Comparison of ENCODE assay signal across 19 mouse cellular contexts in the genomic region with DNA sequence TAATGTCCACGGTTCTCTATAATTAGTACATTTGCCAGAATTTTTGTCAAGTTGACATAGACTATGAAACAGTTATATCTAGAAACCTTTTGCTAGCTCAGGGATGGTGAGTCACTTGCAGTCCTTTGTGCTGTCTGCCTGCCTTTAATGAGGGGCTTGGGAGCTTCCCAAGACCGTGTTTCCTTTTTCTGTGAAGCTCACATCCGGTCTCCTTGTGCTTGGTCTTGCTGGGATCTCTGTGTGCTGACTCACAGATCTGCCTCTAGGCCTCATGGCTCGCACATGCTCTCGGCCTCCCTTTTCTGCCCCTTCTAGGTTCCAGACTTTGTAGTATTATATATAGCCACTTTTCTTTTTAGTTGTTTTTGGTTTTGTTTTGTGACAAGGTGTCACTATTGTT. TPM values are rescaled to one million over a fixed set of nuclear protein-coding genes. Genes with fewer than 3 reads are reported as not detected.
DNase-seq lines count a peak whose midpoint lies in the region; ATAC-seq and TF ChIP-seq lines count a peak whose summit lies in the region.
"Had no signal": no experiment of that assay in that cellular context is flagged by ENCODE, and none has a peak within 500 bp of the region (broad histone marks: within the 10 kb centered on the region; RNA-seq: fewer than 3 reads in every experiment).

No protein-coding gene starts in this region.

- H3K9me3 ChIP-seq in heart, embryonic 12.5 days (replicated peaks): no peaks in the 10 kb centered on the region
- H3K9me3 ChIP-seq in liver, embryonic 16.5 days (replicated peaks; ENCODE audit: control insufficient read depth, low read length): no peaks in the 10 kb centered on the region
- H3K9me3 ChIP-seq: embryonic facial prominence, embryonic 15.5 days; liver, embryonic 15.5 days; midbrain, embryonic 15.5 days had no signal

- 65% methylated on average over 5 of the region's 5 CpGs for WGBS in heart, embryonic 12.5 days
- WGBS in liver, adult 2 months: 48% methylated on average over 5 of the region's 5 CpGs
- 60% methylated on average over 5 of the region's 5 CpGs for WGBS in liver, embryonic 16.5 days (ENCODE audit: insufficient replicate concordance)

- no peak overlapping the region for H3K9ac ChIP-seq in heart, embryonic 12.5 days
- no peak overlapping the region for H3K9ac ChIP-seq in liver, adult 2 months (ENCODE audit: low read depth, low read length)
- no peak overlapping the region for H3K9ac ChIP-seq in liver, embryonic 16.5 days (ENCODE audit: low read depth, low read length)
- H3K9ac ChIP-seq: embryonic facial prominence, embryonic 15.5 days; liver, embryonic 15.5 days; midbrain, embryonic 15.5 days had no signal

- H3K4me3 ChIP-seq in heart, embryonic 12.5 days: no peak overlapping the region
- H3K4me3 ChIP-seq in liver, adult 2 months (ENCODE audit: insufficient read depth, low read depth, low read length): no peak overlapping the region
- no peak overlapping the region for H3K4me3 ChIP-seq in liver, embryonic 16.5 days (ENCODE audit: low read depth, low read length)
- H3K4me3 ChIP-seq: embryonic facial prominence, embryonic 15.5 days; liver, embryonic 15.5 days; midbrain, embryonic 15.5 days had no signal

- H3K27me3 ChIP-seq in heart, embryonic 12.5 days (replicated peaks): no peaks in the 10 kb centered on the region
- no peaks in the 10 kb centered on the region for H3K27me3 ChIP-seq in liver, adult 2 months (ENCODE audit: control insufficient read depth, insufficient read depth, low read length)
- no peaks in the 10 kb centered on the region for H3K27me3 ChIP-seq in liver, embryonic 16.5 days (ENCODE audit: control insufficient read depth, insufficient read depth, low read depth, low read length)
- H3K27me3 ChIP-seq: embryonic facial prominence, embryonic 15.5 days; liver, embryonic 15.5 days; midbrain, embryonic 15.5 days had no signal

- no peak overlapping the region for H3K4me2 ChIP-seq in heart, embryonic 12.5 days
- no peak overlapping the region for H3K4me2 ChIP-seq in liver, embryonic 16.5 days (ENCODE audit: low read depth, low read length)
- H3K4me2 ChIP-seq: embryonic facial prominence, embryonic 15.5 days; liver, embryonic 15.5 days; midbrain, embryonic 15.5 days had no signal

- no peak for ATAC-seq in heart, embryonic 12.5 days (ENCODE audit: insufficient number of reproducible peaks, low FRiP score)
- ATAC-seq in liver, embryonic 16.5 days (ENCODE audit: low read depth): 0 out of 2 replicates have a peak, but pooled peaks have one; percentile 20
- ATAC-seq: forebrain, embryonic 16.5 days had no signal

- no peaks in the 10 kb centered on the region for H3K79me2 ChIP-seq in liver, adult 2 months (ENCODE audit: control insufficient read depth, insufficient read depth, low read length)

- TF ChIP-seq POLR2A in liver, adult 2 months (IDR thresholded peaks at IDR 0.05; ENCODE audit: extremely low read depth, insufficient read depth, low read length): no peak

- H3K27ac ChIP-seq in heart, embryonic 12.5 days (ENCODE audit: poor library complexity, severe bottlenecking): no peak overlapping the region
- peak overlapping the region; percentile 87 for H3K27ac ChIP-seq in liver, adult 2 months (replicated peaks; ENCODE audit: insufficient read depth, low read depth, low read length)
- H3K27ac ChIP-seq in liver, embryonic 16.5 days (ENCODE audit: low read length): 0 out of 2 replicates have a peak overlapping the region, but pooled peaks have one; percentile 5
- H3K27ac ChIP-seq: embryonic facial prominence, embryonic 15.5 days; liver, embryonic 15.5 days; midbrain, embryonic 15.5 days had no signal

- H3K36me3 ChIP-seq in heart, embryonic 12.5 days: peaks cover 46% of the 10 kb centered on the region
- peaks cover 4% of the 10 kb centered on the region; the same call in 1 of the 2 replicates for H3K36me3 ChIP-seq in liver, adult 2 months (ENCODE audit: control insufficient read depth, insufficient read depth, low read length)
- H3K36me3 ChIP-seq in liver, embryonic 16.5 days (ENCODE audit: control insufficient read depth, insufficient read depth): no peaks in the 10 kb centered on the region
- H3K36me3 ChIP-seq: liver, embryonic 15.5 days; midbrain, embryonic 15.5 days had no signal

- H3K4me1 ChIP-seq in heart, embryonic 12.5 days (replicated peaks): 0 out of 2 replicates have a peak, but pooled peaks cover 4% of the 10 kb centered on the region
- peaks cover 14% of the 10 kb centered on the region for H3K4me1 ChIP-seq in liver, adult 2 months (ENCODE audit: control insufficient read depth, insufficient read depth, low read length)
- no peaks in the 10 kb centered on the region; the same call in 1 of the 2 replicates for H3K4me1 ChIP-seq in liver, embryonic 16.5 days (ENCODE audit: control insufficient read depth, low read depth, low read length)
- H3K4me1 ChIP-seq: embryonic facial prominence, embryonic 15.5 days; midbrain, embryonic 15.5 days had no signal

- TF ChIP-seq CTCF in liver, adult 2 months (IDR thresholded peaks at IDR 0.05; ENCODE audit: low read depth, low read length): no peak

- peak; percentile 94 for DNase-seq in heart, adult 11 months
- DNase-seq in liver, adult 2 months (ENCODE audit: extremely low read depth, low read depth, low spot score): no peak
- no peak for DNase-seq in liver
- peak; percentile 77 for DNase-seq in fibroblast of lung, adult 2 months (ENCODE audit: low read depth)
- no peak for DNase-seq in spleen, postnatal 14 days (ENCODE audit: low spot score in 2 of 2)
- DNase-seq in layer of hippocampus, adult 18-20 months (ENCODE audit: low spot score in 2 of 2): no peak
- DNase-seq: adrenal gland, postnatal 14 days; gastrocnemius, postnatal 25 days had no signal

RNA-seq across cellular contexts. Expression of a gene that starts 15.6 kb away (rescaled TPM):
- not detected in 2 replicates for polyA plus RNA-seq in heart, embryonic 12.5 days (2016; fragmentation: Nextera tagmentation; extraction: Ambion mirVana)
- total RNA-seq in liver, adult 2 months (2014; rRNA removed): 79.3 and 89.4 TPM in 2 replicates
- 64.7 and 68.6 TPM in 2 replicates for polyA plus RNA-seq in liver, adult 2 months (2012; rRNA removed)
- polyA plus RNA-seq in liver, embryonic 16.5 days (2015; fragmentation: Nextera tagmentation; extraction: Ambion mirVana): 32.5 and 33.6 TPM in 2 replicates
- total RNA-seq in layer of hippocampus, adult 18-20 months (2021): not detected
- total RNA-seq: common myeloid progenitor, adult 5-6 weeks; gastrocnemius, postnatal 25 days; left cerebral cortex, postnatal 25 days; megakaryocyte progenitor cell, adult 5-6 weeks had no signal
- polyA plus RNA-seq: embryonic facial prominence, embryonic 15.5 days; forebrain, embryonic 16.5 days; hindbrain, embryonic 11.5 days; midbrain, embryonic 15.5 days; neural tube, embryonic 11.5 days had no signal

Comparison
In these comparisons a context has a peak if more than half of its experiments do, and no peak if none do; other contexts are left out.
1. DNase-seq: peak in heart, adult 11 months (single experiment) and fibroblast of lung, adult 2 months (single experiment); none in liver, adult 2 months (single experiment), liver (single experiment), spleen, postnatal 14 days (0 of 2) and layer of hippocampus, adult 18-20 months (0 of 2).
2. RNA of a gene that starts 15.6 kb away (polyA plus RNA-seq): 64.7 to 68.6 TPM in liver, adult 2 months and 32.5 to 33.6 TPM in liver, embryonic 16.5 days; not detected in heart, embryonic 12.5 days; every median in the first group is over 10 times any median in the second.